Mouse (Mus musculus) megakaryocyte, embryonic 14.5 days (primary cell): Measurements from ENCODE around the gene Lhx9.

ENCODE experiments used
- FLI1 ChIP-seq: IDR thresholded peaks from 2 replicates; pipeline ENCODE4 v1.6.1; 2012; ENCODE audit warnings: low read length, inconsistent platforms, mixed read lengths
- GATA1 ChIP-seq: IDR thresholded peaks from 3 replicates; pipeline ENCODE4 v1.6.1; 2012; ENCODE audit warnings: mixed read lengths, low read length, inconsistent platforms, borderline replicate concordance

- no peak for TF ChIP-seq GATA1
- no peak for TF ChIP-seq FLI1
Measured at GRCm38 (mm10) chr1:138843361-138844091, 4.9 kb downstream of the Lhx9 start.
